Mouse (Mus musculus): ENCODE data around the gene Tnxb. TPM values are rescaled to one million over a fixed set of nuclear protein-coding genes. Genes with fewer than 3 reads are reported as not detected.

The Tnxb gene
- polyA plus RNA-seq, 1 experiment from 2014 or later = 1.4 TPM

- 25% methylated on average over 11 of the region's 11 CpGs for WGBS
- Histone ChIP-seq H3K4me2 (peak overlapping the region; percentile 60), H3K36me3 (no peaks in the 10 kb centered on the region), H3K27ac (replicated peaks) (0 out of 2 replicates have a peak overlapping the region, but pooled peaks have one; percentile 36), H3K9me3 (no peaks in the 10 kb centered on the region), H3K4me3 (peak overlapping the region; percentile 33), H3K9ac (no peak overlapping the region), H3K27me3 (replicated peaks) (peaks cover 68% of the 10 kb centered on the region), H3K4me1 (peaks cover 45% of the 10 kb centered on the region)
- ATAC-seq (ENCODE audit: extremely low read depth, insufficient number of reproducible peaks, low FRiP score, low TSS enrichment) = no peak
Observed at GRCm38 (mm10) chr17:34660259-34660820, 10.0 kb upstream of the Tnxb start.

DNA sequence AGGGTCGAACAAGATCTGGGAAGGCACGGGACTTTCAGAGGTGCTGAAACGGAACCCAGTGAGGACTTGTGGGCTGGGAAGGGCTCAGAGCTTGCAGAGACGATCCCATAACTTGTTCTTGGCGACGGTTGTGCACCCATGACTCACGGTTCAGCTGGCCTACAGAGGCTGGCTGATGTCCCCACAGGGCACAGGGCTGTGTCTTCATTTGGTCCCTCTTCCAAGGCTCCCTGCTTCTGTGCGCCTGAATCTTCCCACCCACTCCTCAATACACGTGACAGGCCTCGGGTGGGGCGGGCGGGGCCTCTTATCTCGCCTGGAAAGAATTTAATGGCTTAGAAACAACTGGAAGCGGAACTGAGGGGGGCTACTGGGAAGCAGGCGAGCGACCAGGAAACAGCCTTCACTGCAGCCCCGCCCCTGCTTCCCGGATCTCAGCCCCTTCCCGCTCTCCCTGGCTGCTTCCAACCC is 9.2 kb upstream of the Tnxb start:
- Histone ChIP-seq H3K9me3 (no peaks in the 10 kb centered on the region), H3K36me3 (no peaks in the 10 kb centered on the region), H3K4me2 (peak overlapping the region; percentile 60), H3K27me3 (replicated peaks) (peaks cover 76% of the 10 kb centered on the region), H3K4me3 (peak overlapping the region; percentile 33), H3K27ac (replicated peaks) (peak overlapping the region; percentile 36; the same call in 1 of the 2 replicates), H3K4me1 (peaks cover 36% of the 10 kb centered on the region), H3K9ac (peak overlapping the region; percentile 61)
- no peak for ATAC-seq (ENCODE audit: extremely low read depth, insufficient number of reproducible peaks, low FRiP score, low TSS enrichment)
- WGBS = 3% methylated on average over 19 of the region's 19 CpGs

- Histone ChIP-seq H3K9ac (no peak overlapping the region), H3K4me3 (no peak overlapping the region), H3K36me3 (no peaks in the 10 kb centered on the region), H3K27ac (replicated peaks) (no peak overlapping the region), H3K4me2 (no peak overlapping the region), H3K27me3 (replicated peaks) (peaks cover 84% of the 10 kb centered on the region), H3K4me1 (peaks cover 28% of the 10 kb centered on the region), H3K9me3 (no peaks in the 10 kb centered on the region)
- ATAC-seq (ENCODE audit: extremely low read depth, insufficient number of reproducible peaks, low FRiP score, low TSS enrichment) = no peak
- WGBS = 77% methylated on average over 1 of the region's 1 CpGs
Observed at GRCm38 (mm10) chr17:34662468-34662867, 7.9 kb upstream of the Tnxb start.

DNA sequence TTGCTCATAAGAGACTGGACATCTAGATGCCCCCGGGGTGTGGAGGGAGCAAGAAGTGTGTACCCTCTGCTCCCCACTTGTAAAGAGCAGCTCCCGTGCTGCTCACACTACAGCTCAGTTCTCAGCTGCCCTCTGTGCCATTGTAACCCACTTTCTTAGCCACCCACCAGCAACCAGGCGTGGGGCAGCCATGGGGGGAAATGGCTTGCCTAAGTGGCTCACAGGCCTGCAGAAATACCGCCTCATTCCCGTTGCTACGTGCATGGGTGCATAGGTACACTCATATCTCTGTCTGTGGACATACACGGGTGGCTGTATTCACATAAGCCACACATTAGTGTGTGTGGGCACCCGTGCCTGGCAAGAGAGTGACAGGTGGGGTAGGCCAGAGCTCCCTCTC is 7.4 kb upstream of the Tnxb start:
- H3K9me3 ChIP-seq = 0 out of 2 replicates have a peak, but pooled peaks cover 3% of the 10 kb centered on the region
- peaks cover 28% of the 10 kb centered on the region for H3K4me1 ChIP-seq
- no peaks in the 10 kb centered on the region for H3K36me3 ChIP-seq
- H3K4me2 ChIP-seq = no peak overlapping the region
- ATAC-seq (ENCODE audit: extremely low read depth, insufficient number of reproducible peaks, low FRiP score, low TSS enrichment) = no peak
- H3K9ac ChIP-seq = no peak overlapping the region
- no peak overlapping the region for H3K27ac ChIP-seq (replicated peaks)
- 71% methylated on average over 8 of the region's 8 CpGs for WGBS
- peaks cover 87% of the 10 kb centered on the region for H3K27me3 ChIP-seq (replicated peaks)
- H3K4me3 ChIP-seq = no peak overlapping the region

GRCm38 (mm10) chr17:34663558-34663957 is 6.8 kb upstream of the Tnxb start:
- no peak overlapping the region for H3K4me3 ChIP-seq
- no peak overlapping the region for H3K9ac ChIP-seq
- no peak overlapping the region for H3K27ac ChIP-seq (replicated peaks)
- 0 out of 2 replicates have a peak, but pooled peaks cover 5% of the 10 kb centered on the region for H3K9me3 ChIP-seq
- no peaks in the 10 kb centered on the region for H3K36me3 ChIP-seq
- 46% methylated on average over 1 of the region's 1 CpGs for WGBS
- no peak for ATAC-seq (ENCODE audit: extremely low read depth, insufficient number of reproducible peaks, low FRiP score, low TSS enrichment)
- peaks cover 84% of the 10 kb centered on the region for H3K27me3 ChIP-seq (replicated peaks)
- no peak overlapping the region for H3K4me2 ChIP-seq
- H3K4me1 ChIP-seq = peaks cover 28% of the 10 kb centered on the region

GRCm38 (mm10) chr17:34664472-34664871 is 5.9 kb upstream of the Tnxb start:
- peaks cover 22% of the 10 kb centered on the region for H3K4me1 ChIP-seq
- H3K9me3 ChIP-seq = 0 out of 2 replicates have a peak, but pooled peaks cover 5% of the 10 kb centered on the region
- ATAC-seq (ENCODE audit: extremely low read depth, insufficient number of reproducible peaks, low FRiP score, low TSS enrichment) = no peak
- H3K4me3 ChIP-seq = no peak overlapping the region
- no peak overlapping the region for H3K4me2 ChIP-seq
- no peak overlapping the region for H3K9ac ChIP-seq
- H3K27ac ChIP-seq (replicated peaks) = no peak overlapping the region
- H3K36me3 ChIP-seq = no peaks in the 10 kb centered on the region
- 60% methylated on average over 7 of the region's 7 CpGs for WGBS
- H3K27me3 ChIP-seq (replicated peaks) = peaks cover 84% of the 10 kb centered on the region

DNA sequence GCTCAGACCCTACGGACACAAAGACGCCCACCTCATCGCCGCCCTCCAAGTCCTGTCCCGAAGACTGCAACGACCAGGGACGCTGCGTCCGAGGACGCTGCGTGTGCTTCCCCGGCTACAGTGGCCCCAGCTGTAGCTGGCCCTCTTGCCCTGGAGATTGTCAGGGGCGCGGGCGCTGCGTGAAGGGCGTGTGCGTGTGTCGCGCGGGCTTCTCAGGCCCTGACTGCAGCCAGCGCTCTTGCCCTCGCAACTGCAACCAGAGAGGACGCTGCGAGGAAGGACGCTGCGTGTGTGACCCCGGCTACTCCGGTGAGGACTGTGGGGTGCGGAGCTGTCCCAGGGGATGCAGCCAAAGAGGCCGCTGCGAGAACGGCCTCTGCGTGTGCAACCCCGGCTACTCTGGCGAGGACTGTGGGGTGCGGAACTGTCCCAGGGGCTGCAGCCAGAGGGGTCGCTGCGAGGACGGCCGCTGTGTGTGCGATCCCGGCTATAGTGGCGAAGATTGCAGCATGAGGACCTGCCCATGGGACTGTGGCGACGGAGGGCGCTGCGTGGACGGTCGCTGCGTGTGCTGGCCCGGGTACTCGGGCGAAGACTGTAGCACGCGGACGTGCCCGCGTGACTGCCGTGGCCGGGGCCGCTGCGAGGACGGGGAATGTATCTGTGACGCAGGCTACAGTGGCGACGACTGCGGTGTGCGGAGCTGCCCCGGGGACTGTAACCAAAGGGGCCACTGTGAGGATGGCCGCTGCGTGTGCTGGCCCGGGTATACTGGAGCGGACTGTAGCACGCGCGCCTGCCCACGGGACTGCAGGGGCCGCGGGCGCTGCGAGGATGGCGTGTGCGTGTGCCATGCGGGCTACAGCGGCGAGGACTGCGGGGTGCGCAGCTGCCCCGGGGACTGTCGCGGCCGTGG is 1.1 kb downstream of the Tnxb start:
- no peak overlapping the region for H3K27ac ChIP-seq (replicated peaks)
- no peak; the same call in 1 of the 2 replicates for ATAC-seq (ENCODE audit: extremely low read depth, insufficient number of reproducible peaks, low FRiP score, low TSS enrichment)
- H3K27me3 ChIP-seq (replicated peaks) = peaks cover 87% of the 10 kb centered on the region

GRCm38 (mm10) chr17:34672246-34672792 is 2.0 kb downstream of the Tnxb start:
- Histone ChIP-seq H3K36me3 (no peaks in the 10 kb centered on the region), H3K4me1 (peaks cover 39% of the 10 kb centered on the region), H3K4me3 (peak overlapping the region; percentile 44), H3K4me2 (peak overlapping the region; percentile 69), H3K9me3 (0 out of 2 replicates have a peak, but pooled peaks cover 5% of the 10 kb centered on the region), H3K9ac (peak overlapping the region; percentile 69), H3K27me3 (replicated peaks) (peaks cover 88% of the 10 kb centered on the region), H3K27ac (replicated peaks) (no peak overlapping the region)
- 28% methylated on average over 49 of the region's 49 CpGs for WGBS
- no peak for ATAC-seq (ENCODE audit: extremely low read depth, insufficient number of reproducible peaks, low FRiP score, low TSS enrichment)

More for the DNA sequence above, 1.1 kb downstream of the Tnxb start:
- Histone ChIP-seq H3K9me3 (0 out of 2 replicates have a peak, but pooled peaks cover 5% of the 10 kb centered on the region), H3K4me1 (peaks cover 36% of the 10 kb centered on the region), H3K36me3 (no peaks in the 10 kb centered on the region), H3K9ac (peak overlapping the region; percentile 69), H3K4me2 (peak overlapping the region; percentile 69), H3K4me3 (peak overlapping the region; percentile 44)
- WGBS = 11% methylated on average over 93 of the region's 93 CpGs

DNA sequence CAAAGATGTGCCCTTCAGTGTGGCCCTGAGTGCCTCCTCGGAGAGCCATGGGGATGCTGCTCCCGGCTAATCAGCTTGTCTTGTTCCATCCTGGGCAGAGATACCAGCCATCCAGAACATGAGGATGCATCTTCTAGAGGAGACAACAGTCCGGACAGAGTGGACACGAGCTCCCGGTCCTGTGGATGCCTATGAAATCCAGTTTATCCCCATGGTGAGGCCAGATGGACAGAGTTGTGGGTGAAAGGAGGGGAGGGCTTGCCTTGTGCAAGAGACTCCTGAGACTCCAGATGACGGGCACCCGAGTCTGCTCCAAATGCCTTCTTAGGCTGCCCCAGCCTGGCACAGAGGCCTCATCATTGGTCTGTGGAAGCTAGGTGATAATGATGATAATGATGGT is 2.8 kb downstream of the Tnxb start:
- ATAC-seq (ENCODE audit: extremely low read depth, insufficient number of reproducible peaks, low FRiP score, low TSS enrichment) = no peak
- Histone ChIP-seq H3K9ac (no peak overlapping the region), H3K27ac (replicated peaks) (no peak overlapping the region), H3K4me1 (peaks cover 39% of the 10 kb centered on the region), H3K4me2 (no peak overlapping the region), H3K27me3 (replicated peaks) (peaks cover 88% of the 10 kb centered on the region), H3K36me3 (no peaks in the 10 kb centered on the region), H3K9me3 (0 out of 2 replicates have a peak, but pooled peaks cover under 1% of the 10 kb centered on the region), H3K4me3 (no peak overlapping the region)
- 79% methylated on average over 7 of the region's 7 CpGs for WGBS

DNA sequence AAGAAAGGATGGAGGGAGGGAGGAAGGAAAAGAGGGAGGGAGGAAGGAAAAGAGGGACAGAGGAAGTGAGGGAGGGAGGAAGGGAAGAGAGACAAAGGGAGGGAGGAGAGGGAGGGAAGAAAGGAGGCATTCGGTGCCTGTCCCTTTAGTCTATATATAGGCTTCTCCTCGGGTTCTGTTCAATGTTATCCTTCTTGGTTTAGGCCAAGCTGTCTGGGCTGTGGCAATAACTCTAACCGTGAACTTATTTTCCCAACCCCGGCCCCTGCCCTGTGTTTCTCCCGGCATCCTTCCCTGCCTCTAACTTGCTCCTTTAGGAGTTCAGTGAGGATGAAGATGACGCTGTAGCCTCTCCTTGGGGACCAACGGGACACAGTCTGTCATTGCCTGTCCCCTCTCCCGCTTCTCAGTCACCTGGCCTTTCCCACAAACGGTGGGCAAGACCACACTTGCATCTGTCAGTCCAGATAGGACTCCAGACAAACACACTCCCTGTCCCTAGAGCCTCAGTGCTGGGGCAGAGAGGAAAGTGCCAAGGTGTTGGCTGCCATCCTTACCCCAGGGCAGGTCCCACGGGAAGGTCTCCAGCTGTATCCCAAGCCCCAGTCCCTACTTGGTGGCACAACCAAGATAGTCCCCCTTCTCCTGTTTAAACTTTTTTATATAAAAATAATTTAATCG is 4.3 kb downstream of the Tnxb start:
- Histone ChIP-seq H3K4me1 (peaks cover 39% of the 10 kb centered on the region), H3K9me3 (no peaks in the 10 kb centered on the region), H3K4me2 (no peak overlapping the region), H3K27ac (replicated peaks) (no peak overlapping the region), H3K36me3 (no peaks in the 10 kb centered on the region), H3K4me3 (no peak overlapping the region), H3K27me3 (replicated peaks) (peaks cover 93% of the 10 kb centered on the region), H3K9ac (no peak overlapping the region)
- no peak for ATAC-seq (ENCODE audit: extremely low read depth, insufficient number of reproducible peaks, low FRiP score, low TSS enrichment)
- WGBS = 39% methylated on average over 11 of the region's 11 CpGs
